Mouse (Mus musculus): Measurements from ENCODE around the gene Kit.
A peak's percentile ranks its signal among the peaks of the same experiment; 100 is the strongest.

Gene Kit

GRCm38 (mm10) chr5:75574852-75575566 is at the start of gene Kit:
Gene Kit (plus strand): TSS chr5:75574916.
- peak; percentile 84 to 85 for DNase-seq (ENCODE audit: low spot score in 2 of 2)

GRCm38 (mm10) chr5:75536156-75536555 is 38.6 kb upstream of the Kit start:
- no peak for DNase-seq (ENCODE audit: low spot score in 2 of 2)

- DNase-seq (ENCODE audit: low spot score in 2 of 2), result no peak
Measured at GRCm38 (mm10) chr5:75537717-75538116, 37.0 kb upstream of the Kit start.

DNA sequence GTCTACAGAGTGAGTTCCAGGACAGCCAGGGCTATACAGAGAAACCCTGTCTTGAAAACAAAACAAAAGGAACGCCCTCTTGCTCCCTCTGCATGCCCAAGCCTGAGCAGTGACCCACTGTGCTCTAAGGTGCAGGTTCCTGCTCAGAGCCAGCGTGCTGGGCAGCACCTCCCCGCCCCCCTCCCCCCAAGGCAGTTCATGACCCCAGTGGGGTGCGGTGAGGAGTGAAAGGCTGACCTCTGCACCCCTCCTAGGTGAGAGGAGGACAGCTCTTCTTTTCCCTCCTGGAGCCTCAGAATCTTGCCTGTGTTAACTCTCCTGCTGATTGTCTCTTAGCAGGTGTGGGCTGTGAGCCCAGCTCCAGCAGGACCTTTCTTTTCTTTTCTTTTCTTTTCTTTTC is 36.3 kb upstream of the Kit start:
- DNase-seq (ENCODE audit: low spot score in 2 of 2), result no peak

- no peak for DNase-seq (ENCODE audit: low spot score in 2 of 2)
Measured at GRCm38 (mm10) chr5:75539098-75539497, 35.6 kb upstream of the Kit start.

- no peak for DNase-seq (ENCODE audit: low spot score in 2 of 2)
Measured at GRCm38 (mm10) chr5:75543757-75544156, 31.0 kb upstream of the Kit start.

DNA sequence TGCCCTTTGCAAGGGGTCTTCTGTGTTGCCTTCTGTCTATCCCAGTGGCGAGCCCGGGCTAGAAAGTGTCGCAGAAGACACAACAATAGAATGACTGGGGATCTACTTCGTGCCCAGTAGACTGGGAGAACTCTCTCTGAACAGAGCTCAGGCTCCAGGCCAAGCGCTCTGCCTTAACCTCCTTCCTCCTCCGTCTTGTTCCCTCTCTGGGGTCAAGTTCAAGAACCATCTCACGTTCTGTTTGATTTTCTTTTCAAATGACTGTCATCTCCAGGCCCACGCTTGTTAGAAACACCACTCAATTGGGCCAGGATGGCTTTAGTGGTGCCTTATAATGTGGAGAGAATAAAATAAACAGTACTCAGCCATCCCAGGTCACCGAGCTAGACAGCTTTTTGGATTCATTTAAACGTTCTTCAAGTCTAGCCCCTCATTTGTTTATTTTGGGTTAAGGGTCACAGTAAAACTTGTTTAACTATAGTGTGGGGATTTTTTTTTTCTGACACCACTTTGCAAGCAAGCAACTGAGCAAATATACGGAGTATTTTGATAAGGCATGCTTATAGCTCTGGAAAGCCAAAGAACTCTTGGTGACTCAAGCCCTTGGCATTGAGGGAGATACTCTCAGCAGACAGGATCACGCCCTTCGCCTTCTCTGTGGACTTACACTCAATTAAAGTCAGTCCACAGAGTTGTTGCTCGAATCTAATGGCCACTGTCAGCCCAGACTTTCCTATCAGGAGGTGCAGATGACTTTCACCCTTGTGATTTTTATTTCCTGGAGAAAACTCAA is 30.0 kb upstream of the Kit start:
- no peak for DNase-seq (ENCODE audit: low spot score in 2 of 2)

- DNase-seq (ENCODE audit: low spot score in 2 of 2), result no peak
Measured at GRCm38 (mm10) chr5:75545265-75545643, 29.5 kb upstream of the Kit start.

- peak; percentile 25 to 30 for DNase-seq (ENCODE audit: low spot score in 2 of 2)
Measured at GRCm38 (mm10) chr5:75553021-75553420, 21.7 kb upstream of the Kit start.

GRCm38 (mm10) chr5:75557636-75558035 is 17.1 kb upstream of the Kit start:
- DNase-seq (ENCODE audit: low spot score in 2 of 2), result no peak

DNA sequence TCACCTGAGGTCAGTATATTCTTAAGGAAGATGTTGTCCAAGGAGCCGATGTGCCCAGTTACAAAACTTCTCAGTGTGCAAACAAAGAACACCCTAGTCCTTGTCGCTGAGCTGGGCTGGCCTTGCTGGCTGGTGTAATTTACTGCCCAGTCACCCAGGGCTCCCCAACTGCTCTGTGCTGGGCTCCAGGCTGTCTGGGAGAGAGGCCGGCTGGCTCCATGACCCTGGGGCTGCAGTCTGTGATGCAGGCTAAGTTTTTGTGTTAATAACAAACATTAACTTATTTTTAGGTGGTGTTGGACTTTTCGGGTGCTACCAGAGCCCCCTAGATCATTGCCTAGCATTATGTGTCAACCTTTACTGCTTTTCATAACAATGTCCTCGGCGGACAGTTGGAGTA is 15.4 kb upstream of the Kit start:
- no peak for DNase-seq (ENCODE audit: low spot score in 2 of 2)

DNA sequence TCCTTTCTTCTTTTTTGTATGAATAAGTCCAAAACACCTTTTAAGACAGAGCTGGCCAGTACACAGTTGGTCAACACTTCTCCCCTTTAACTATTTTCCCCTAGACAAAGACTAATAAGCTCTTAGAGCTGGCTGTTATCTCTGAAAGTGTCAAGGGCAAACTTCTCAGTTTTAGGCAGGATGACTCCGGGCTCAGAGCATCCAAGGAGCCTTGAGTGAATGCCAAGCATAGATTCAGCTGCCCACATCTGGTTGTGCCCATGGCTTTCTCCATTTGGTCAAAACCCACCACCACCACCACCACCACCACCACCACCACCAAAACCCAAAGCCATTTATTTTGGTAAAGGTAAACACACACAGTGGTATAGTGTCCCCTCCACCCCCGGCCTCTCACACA is 13.5 kb upstream of the Kit start:
- no peak for DNase-seq (ENCODE audit: low spot score in 2 of 2)

DNA sequence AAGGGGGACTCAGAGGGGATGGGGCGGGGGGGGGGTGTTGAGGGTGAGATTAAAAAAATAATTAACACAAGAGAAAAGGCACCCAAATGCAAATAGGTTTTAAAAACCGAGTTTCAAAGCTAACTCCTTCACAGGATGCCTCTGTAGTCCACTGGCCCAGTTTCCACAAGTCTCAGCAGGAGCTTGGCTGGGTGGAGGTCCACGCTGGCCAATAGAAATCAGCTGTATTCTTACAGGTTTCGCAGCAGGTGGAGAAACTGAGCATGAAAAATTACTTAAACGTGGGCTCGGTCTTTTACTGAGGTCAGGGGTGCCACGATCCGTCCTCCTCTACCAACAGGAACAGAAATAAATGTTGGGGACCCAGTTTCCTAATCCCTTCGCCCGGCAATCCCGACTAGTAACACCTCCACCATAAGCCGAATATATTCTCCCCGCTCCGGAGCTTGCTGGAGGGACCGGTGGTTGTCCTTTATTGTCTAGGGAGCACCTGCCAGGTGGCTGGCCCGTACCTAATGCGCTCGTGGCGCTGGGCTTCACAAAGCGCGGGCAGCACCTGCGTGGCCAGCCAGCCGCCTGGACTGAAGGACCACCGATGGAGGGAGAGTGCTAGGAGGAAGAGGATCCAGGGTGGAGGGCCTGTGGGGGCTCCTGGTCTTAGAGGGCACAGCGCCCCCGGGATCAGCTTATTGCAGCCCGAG is 415 bp upstream of the Kit start:
- no peak for DNase-seq (ENCODE audit: low spot score in 2 of 2)

DNA sequence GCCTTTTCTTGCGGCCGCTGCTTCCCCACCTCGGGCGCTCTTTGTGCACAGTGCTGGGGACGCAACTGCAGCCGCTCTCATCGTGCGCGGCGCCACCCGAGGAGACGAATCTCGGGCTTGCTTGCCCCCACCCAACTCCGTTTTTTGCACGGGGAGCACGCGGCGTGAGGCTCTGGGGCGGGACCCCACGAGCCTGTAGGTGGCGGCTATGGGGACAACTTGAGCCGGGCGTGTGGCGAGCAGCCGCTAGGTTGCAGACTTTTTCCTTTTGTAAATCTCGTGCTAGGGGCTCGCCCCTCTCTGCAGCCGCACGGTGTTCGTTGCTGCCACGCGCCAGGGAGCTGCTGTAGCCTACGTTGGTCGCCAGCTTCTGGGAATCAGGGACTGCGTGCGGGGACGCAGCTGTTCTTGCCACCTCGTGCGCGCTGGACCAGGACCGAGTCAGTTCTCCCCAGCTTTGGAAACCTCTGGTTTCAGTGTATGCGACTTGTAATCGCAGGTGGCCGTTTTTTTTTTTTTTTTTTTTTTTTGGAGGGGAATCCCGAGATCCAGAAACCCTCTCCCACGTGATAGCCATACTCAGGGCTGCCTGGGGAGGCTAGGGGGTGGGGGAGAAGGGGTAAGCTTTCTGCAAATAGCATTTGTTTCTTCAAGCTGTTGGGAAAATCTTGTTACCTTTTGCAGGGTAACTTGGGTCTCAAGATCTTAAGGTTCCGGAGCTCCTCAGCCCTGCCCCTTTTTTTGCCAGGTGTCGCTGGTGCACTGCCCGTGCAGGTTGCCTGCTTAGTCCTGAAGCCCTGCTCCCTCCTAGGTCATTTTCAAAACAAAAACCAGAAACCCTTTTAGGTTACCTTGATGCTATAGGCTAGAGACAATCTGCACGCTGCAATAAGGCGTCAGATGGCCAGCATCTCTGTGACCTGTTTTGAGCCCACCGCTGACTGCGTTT is 1.1 kb downstream of the Kit start:
- DNase-seq (ENCODE audit: low spot score in 2 of 2), result peak; percentile 78 to 81

- DNase-seq (ENCODE audit: low spot score in 2 of 2), result no peak
Measured at GRCm38 (mm10) chr5:75576741-75577140, 2.0 kb downstream of the Kit start.

GRCm38 (mm10) chr5:75578141-75578540 is 3.4 kb downstream of the Kit start:
- DNase-seq (ENCODE audit: low spot score in 2 of 2), result no peak

DNA sequence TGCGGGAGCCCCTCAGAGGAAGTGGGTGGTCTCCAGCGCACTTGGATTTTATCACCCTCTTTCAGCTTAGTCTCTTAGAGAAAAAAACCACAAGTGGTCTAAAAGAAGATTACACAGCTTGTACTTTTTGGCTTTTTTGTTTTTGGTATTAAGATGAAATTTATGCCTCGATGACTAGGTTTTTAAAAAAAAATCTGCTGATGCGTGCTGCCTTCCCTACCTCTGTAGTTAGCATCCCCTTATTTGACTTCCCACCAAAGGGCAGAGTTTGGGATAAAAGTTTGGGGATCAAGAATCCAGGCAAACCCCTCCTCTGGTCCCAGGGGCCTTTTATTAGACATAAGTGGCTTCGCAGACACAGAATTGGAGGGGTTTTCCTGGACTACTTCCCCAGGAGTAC is 4.5 kb downstream of the Kit start:
- no peak for DNase-seq (ENCODE audit: low spot score in 2 of 2)

DNA sequence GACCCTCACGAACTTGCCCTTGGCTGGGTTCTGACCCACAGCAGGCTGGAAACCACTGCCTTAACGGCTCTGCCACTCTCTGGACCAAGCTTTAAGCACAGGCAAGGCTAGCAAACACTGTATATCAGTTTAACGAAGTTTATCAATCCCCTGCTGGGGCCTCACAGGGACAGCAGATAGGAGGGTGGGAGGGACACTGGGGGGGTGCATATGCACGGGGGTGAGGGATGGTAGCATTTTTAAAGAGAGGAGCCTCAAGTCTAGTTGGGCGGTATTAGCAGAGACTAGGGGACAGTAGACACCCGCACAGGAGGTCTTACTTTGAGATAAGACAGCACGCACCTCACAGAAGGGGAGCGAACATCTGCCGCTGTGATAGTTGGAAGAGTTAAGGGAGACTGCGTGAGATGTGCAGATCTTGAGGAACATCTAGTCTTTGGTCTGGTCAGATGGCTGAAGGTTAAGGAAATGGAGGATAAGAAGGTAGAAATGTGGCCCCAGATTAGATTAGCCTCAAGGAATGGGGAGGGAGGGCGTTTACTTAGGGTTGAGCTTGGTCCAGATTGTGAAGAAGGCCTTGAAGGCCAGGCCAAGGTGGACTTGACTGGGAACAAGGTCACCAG is 5.0 kb downstream of the Kit start:
- DNase-seq (ENCODE audit: low spot score in 2 of 2), result no peak

DNA sequence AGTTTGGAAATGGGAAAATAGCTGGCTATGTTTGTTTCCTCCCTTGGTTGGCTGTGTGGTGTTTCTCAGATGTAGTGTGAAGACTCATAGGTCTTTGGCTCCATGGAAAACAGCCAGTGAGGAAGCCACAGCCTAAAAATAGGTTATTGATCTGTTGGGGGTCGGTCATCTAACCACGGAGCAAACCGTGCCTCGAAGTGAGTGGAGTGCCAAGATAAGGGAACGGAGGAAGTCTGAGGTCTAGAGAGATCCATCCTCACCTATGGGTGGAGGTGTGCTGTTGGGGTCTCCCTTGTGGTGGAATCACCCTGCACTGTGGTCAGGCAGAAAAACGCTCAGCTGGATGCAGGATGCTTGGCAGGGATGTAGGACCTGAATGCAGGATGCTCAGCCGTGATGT is 7.2 kb downstream of the Kit start:
- no peak for DNase-seq (ENCODE audit: low spot score in 2 of 2)

DNA sequence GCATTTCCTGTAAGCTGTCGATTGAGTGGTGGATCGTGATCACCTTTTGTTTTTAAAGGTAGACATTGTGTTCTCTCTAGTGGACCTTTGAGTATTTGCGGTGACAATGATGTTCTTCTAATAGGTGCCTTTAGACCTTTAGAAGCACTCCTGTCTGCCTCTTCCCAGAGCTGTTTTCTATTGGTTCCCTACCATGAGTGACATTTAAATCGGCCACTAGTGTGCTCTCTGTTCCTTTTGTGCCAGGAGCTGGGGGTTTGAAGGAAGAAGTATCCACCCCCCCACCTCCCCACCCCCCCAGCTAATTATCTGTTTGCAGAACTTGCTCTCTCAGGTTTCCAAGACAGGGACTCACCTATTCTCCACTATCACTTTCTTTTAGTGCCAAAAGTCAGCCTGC is 13.1 kb downstream of the Kit start:
- DNase-seq (ENCODE audit: low spot score in 2 of 2), result no peak

All from right cerebral cortex, postnatal 10 days (tissue).